Mouse (Mus musculus) cerebellum, adult 2 months (tissue): Measurements from ENCODE around the gene Gpr3.

Experiments used
- CTCF ChIP-seq: fragments of 200-500 bp; IDR thresholded peaks from 2 replicates; pipeline ENCODE4 v1.5.1; 2011; ENCODE audit warnings: low read depth, mild to moderate bottlenecking, control low read depth, low read length, moderate library complexity, borderline replicate concordance; ENCODE audit not compliant: insufficient read depth
- POLR2A ChIP-seq: fragments of 200-500 bp; IDR thresholded peaks from 2 replicates; pipeline ENCODE4 v1.6.1; 2011; ENCODE audit warnings: low read length, control low read depth, borderline replicate concordance; ENCODE audit not compliant: insufficient read depth

- TF ChIP-seq CTCF (no peak), POLR2A (no peak)
Observed at GRCm38 (mm10) chr4:133237911-133238310, 25.6 kb upstream of the Gpr3 start.
